Mouse (Mus musculus): ENCODE data around the gene Sgsm3. TPM values are rescaled to one million over a fixed set of nuclear protein-coding genes. Genes with fewer than 3 reads are reported as not detected.
A peak's percentile ranks its signal among the peaks of the same experiment; 100 is the strongest.

Sgsm3 gene
- polyA plus RNA-seq, 1 experiment from 2014 or later: 15.0 TPM

DNA sequence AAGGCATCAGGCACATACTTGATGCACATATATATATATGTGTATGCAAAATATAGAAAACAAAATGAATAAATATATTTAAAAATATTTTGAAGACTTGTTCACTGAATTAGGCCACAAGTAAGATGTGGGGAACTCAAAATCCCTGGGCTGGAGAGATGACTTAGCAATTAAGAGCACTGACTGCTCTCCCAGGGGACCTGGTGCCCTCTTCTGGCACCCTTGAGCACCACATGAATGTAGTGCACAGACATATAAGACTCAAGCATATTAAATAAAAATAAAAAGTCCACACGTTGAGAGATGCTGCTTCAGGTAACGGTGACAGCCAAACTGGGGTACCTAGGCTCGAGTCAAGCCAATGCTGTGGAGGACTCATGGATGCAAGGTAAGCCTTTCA is 31.7 kb upstream of the Sgsm3 start:
- 54% methylated on average over 3 of the region's 3 CpGs for WGBS
- no peak overlapping the region for H3K9ac ChIP-seq
- H3K4me3 ChIP-seq: no peak overlapping the region
- H3K36me3 ChIP-seq: no peaks in the 10 kb centered on the region
- H3K27ac ChIP-seq: no peak overlapping the region
- no peaks in the 10 kb centered on the region for H3K27me3 ChIP-seq
- H3K9me3 ChIP-seq (replicated peaks): no peaks in the 10 kb centered on the region
- ATAC-seq (replicated peaks; ENCODE audit: insufficient number of reproducible peaks, insufficient read depth, low FRiP score, low read depth): no peak
- H3K4me1 ChIP-seq (replicated peaks): peaks cover 13% of the 10 kb centered on the region
- H3K4me2 ChIP-seq: no peak overlapping the region

DNA sequence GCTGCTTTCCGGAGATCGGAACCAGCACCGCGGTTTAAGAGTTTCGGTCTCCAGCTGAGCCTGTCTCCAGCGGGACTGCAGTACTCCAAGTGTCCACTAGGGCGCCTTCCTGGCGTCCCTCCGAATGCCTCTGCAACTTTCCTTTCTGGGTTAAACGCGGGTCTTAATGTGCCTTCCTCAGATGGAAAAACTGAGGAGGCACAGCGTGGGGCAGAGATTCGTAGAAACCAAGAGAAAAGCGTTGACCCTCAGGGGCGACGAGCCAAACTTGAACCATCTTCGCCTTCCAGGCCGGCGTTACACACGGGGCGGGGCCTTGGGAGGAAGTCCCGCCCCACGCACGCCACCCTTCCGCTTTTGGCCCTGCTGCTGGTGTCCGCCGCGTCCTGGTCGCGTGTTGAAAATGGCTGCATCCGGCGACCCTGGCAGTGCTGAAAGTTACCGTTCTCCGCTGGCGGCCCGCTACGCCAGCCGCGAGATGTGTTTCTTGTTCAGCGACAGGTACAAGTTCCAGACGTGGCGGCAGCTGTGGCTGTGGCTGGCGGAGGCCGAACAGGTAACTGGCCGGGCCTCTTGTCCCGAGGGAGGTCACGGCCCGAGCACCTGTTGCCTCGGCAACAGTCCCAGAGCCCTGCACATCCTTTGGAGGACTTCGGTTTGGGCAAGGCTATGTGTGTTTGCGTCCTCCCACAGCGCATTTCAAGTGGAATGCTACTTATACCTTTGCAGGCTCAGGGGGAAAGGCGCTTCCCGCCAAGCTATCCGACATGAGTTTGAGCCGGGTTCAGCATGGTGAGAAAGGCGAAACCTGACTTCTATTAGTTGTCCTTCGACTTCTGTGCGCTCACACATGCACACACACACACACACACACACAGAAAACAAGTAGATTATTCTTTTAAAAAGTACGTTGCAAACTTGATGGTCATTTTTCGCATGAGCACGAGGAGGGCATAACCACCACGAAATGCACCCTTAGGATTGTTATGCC is 29.1 kb upstream of the Sgsm3 start, which contains the start of gene Adsl:
TSS of gene Adsl (plus strand) at position 346 of the 991 bp plus-strand sequence.
- H3K4me2 ChIP-seq: peak within 1 kb of the TSS; percentile 85
- WGBS: under 1% methylated on average over 63 of the region's 63 CpGs
- H3K27me3 ChIP-seq: no peaks in the 10 kb centered on the region
- H3K4me1 ChIP-seq (replicated peaks): peaks cover 13% of the 10 kb centered on the region
- H3K36me3 ChIP-seq: peaks cover 15% of the 10 kb centered on the region
- H3K9ac ChIP-seq: peak within 1 kb of the TSS; percentile 84
- peak within 1 kb of the TSS; percentile 96 for H3K4me3 ChIP-seq
- ATAC-seq (replicated peaks; ENCODE audit: insufficient number of reproducible peaks, insufficient read depth, low FRiP score, low read depth): peak; percentile 95
- no peaks in the 10 kb centered on the region for H3K9me3 ChIP-seq (replicated peaks)
- H3K27ac ChIP-seq: peak within 1 kb of the TSS; percentile 82

DNA sequence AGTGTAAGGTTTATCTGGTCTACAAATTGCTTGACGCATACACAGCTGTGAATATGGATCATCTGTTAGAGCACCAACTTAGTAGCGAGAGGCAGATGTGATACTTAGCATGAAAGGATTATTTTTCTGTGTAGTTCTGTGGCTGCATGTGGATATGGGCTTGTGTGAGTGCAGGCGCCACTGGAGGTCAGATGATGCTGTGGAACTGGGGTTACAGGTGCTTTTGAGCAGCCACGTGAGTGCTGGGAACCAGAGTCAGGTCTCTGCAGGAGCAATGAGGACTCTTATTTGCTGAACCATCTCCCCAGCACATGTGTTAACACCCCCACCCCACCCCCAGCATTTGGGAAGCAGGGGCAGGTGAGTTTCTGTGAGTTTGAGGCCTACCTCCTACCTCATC is 28.1 kb upstream of the Sgsm3 start:
- WGBS: 47% methylated on average over 4 of the region's 4 CpGs
- Histone ChIP-seq H3K4me1 (replicated peaks) (peaks cover 13% of the 10 kb centered on the region), H3K36me3 (peaks cover 24% of the 10 kb centered on the region), H3K4me3 (peak overlapping the region; percentile 96), H3K9me3 (replicated peaks) (no peaks in the 10 kb centered on the region), H3K27me3 (no peaks in the 10 kb centered on the region), H3K4me2 (peak overlapping the region; percentile 85), H3K27ac (no peak overlapping the region), H3K9ac (peak overlapping the region; percentile 84)
- ATAC-seq (replicated peaks; ENCODE audit: insufficient number of reproducible peaks, insufficient read depth, low FRiP score, low read depth): no peak

DNA sequence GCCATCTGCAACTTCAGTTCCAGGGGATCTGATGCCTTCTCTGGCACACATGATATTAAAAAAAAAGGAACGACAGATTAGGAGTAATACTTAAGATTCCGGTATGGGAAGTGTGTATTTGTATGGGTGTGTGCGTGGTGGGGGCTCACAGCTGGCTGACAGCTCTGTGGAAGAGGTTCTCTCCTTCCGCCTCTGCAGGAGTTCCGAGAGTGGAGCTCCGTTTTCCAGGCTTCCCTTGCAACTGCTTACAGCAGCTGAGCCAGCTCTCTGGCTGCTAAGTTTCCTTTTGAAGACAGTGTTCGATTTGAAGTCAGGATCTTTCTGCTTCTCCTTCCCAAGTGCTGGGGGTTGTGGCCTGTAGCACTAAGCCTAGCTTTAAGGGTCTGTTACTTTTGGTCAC is 27.5 kb upstream of the Sgsm3 start:
- H3K4me2 ChIP-seq: peak overlapping the region; percentile 85; the same call in 1 of the 2 replicates
- peak overlapping the region; percentile 96 for H3K4me3 ChIP-seq
- no peaks in the 10 kb centered on the region for H3K9me3 ChIP-seq (replicated peaks)
- H3K27ac ChIP-seq: no peak overlapping the region
- H3K36me3 ChIP-seq: peaks cover 30% of the 10 kb centered on the region
- no peaks in the 10 kb centered on the region for H3K27me3 ChIP-seq
- WGBS: 84% methylated on average over 7 of the region's 7 CpGs
- 0 out of 2 replicates have a peak overlapping the region, but pooled peaks have one; percentile 84 for H3K9ac ChIP-seq
- no peak for ATAC-seq (replicated peaks; ENCODE audit: insufficient number of reproducible peaks, insufficient read depth, low FRiP score, low read depth)
- H3K4me1 ChIP-seq (replicated peaks): peaks cover 13% of the 10 kb centered on the region

DNA sequence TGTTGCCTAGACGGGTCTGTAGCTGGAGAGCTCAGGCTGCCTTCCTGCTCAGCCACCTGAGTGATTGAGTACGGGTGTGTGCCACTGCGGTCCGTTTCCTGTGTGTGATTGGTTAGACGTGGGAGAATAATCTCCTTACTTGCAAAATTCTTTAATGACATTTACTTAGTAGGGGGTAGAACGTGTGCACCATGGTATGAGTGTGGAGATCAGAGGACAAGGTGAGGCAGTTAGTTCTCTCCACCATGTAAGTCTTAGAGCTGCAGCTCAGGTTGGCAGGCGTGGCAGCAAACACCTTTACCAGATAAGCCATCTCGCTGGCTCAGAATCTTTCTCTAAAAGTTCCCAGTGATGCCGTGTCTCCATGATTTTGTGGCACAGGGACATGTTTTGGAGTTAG is 23.6 kb upstream of the Sgsm3 start:
- Histone ChIP-seq H3K36me3 (peaks cover 54% of the 10 kb centered on the region), H3K4me1 (replicated peaks) (peaks cover 12% of the 10 kb centered on the region), H3K4me3 (no peak overlapping the region), H3K9ac (no peak overlapping the region), H3K4me2 (no peak overlapping the region), H3K27me3 (no peaks in the 10 kb centered on the region), H3K9me3 (replicated peaks) (no peaks in the 10 kb centered on the region), H3K27ac (no peak overlapping the region)
- 88% methylated on average over 9 of the region's 9 CpGs for WGBS
- no peak for ATAC-seq (replicated peaks; ENCODE audit: insufficient number of reproducible peaks, insufficient read depth, low FRiP score, low read depth)

DNA sequence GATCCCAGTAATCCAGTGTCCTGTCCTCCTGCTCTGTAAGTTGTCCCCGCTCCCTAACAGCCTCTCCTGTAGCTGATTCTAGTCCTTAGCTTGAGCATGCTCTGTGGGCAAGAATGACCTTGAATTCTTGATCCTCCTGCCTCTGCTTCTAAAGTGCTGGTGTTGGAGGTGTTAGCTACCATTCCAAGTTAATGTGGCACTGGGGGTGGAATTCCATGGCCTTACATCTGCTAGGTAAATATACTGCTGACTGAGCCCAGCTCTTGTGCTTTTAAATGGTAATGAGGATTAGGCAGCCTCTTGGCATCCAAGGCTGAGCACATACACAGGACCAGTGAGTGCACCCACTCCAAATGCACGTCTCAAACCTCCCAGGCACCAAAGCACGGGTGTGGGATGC is 22.7 kb upstream of the Sgsm3 start:
- H3K36me3 ChIP-seq: peaks cover 59% of the 10 kb centered on the region
- no peak overlapping the region for H3K27ac ChIP-seq
- H3K9ac ChIP-seq: no peak overlapping the region
- peaks cover 4% of the 10 kb centered on the region for H3K4me1 ChIP-seq (replicated peaks)
- WGBS: 80% methylated on average over 3 of the region's 3 CpGs
- no peak for ATAC-seq (replicated peaks; ENCODE audit: insufficient number of reproducible peaks, insufficient read depth, low FRiP score, low read depth)
- H3K9me3 ChIP-seq (replicated peaks): no peaks in the 10 kb centered on the region
- H3K4me3 ChIP-seq: no peak overlapping the region
- no peak overlapping the region for H3K4me2 ChIP-seq
- H3K27me3 ChIP-seq: no peaks in the 10 kb centered on the region

DNA sequence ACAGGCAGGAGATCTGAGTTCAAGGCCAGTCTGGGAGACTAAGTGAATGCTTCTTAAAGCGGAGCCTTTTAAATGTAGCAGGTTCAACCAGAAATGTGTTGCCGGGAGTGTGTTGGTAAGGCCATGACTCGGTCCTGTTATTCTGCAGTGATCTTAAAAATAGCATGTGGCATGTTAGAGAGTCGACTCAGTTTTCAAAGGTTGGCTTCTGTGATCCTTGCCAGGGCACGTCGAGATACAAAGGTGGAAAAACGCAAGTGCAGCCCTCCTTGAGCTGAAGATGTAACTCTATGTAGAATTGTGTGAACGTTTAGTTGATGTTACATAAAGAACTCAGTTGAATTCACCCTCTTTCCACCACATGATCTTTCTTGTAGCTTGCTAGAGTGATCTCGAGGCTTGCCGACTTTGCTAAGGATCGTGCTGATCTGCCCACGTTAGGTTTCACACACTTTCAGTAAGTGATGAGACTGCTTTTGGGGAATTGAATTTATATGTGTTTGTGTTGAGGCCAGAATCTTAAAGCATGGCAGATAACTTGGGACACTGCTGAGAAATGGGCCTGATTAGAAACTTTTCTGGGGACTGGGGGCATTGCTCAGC is 21.6 kb upstream of the Sgsm3 start:
- WGBS: 87% methylated on average over 12 of the region's 12 CpGs
- no peaks in the 10 kb centered on the region for H3K27me3 ChIP-seq
- no peak overlapping the region for H3K4me3 ChIP-seq
- no peak for ATAC-seq (replicated peaks; ENCODE audit: insufficient number of reproducible peaks, insufficient read depth, low FRiP score, low read depth)
- no peak overlapping the region for H3K27ac ChIP-seq
- peaks cover 69% of the 10 kb centered on the region for H3K36me3 ChIP-seq
- H3K9ac ChIP-seq: no peak overlapping the region
- H3K9me3 ChIP-seq (replicated peaks): no peaks in the 10 kb centered on the region
- H3K4me1 ChIP-seq (replicated peaks): no peaks in the 10 kb centered on the region
- no peak overlapping the region for H3K4me2 ChIP-seq

DNA sequence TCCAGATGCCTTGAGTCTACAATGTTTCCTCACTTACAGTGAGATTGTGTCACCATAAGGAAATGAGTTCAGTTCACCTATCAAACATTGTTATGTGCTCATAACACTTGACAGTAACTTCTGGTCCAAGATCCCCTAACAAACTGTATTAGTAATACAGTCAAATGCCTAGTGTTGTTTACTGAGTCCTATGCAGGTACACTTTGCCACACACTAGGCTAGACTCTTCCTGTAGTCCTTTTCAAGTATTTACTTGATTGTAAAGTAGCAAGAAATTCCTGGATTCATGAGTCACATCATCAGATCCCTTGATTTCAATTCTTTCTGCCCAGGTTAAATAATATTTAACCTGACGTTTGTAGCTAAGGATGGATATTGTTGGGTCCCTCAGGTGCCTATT is 8.2 kb upstream of the Sgsm3 start:
- H3K9ac ChIP-seq: no peak overlapping the region
- peaks cover 57% of the 10 kb centered on the region for H3K36me3 ChIP-seq
- H3K4me1 ChIP-seq (replicated peaks): no peaks in the 10 kb centered on the region
- H3K27me3 ChIP-seq: no peaks in the 10 kb centered on the region
- no peak for ATAC-seq (replicated peaks; ENCODE audit: insufficient number of reproducible peaks, insufficient read depth, low FRiP score, low read depth)
- no peaks in the 10 kb centered on the region for H3K9me3 ChIP-seq (replicated peaks)
- no peak overlapping the region for H3K4me2 ChIP-seq
- 71% methylated on average over 1 of the region's 1 CpGs for WGBS
- H3K27ac ChIP-seq: no peak overlapping the region
- no peak overlapping the region for H3K4me3 ChIP-seq

DNA sequence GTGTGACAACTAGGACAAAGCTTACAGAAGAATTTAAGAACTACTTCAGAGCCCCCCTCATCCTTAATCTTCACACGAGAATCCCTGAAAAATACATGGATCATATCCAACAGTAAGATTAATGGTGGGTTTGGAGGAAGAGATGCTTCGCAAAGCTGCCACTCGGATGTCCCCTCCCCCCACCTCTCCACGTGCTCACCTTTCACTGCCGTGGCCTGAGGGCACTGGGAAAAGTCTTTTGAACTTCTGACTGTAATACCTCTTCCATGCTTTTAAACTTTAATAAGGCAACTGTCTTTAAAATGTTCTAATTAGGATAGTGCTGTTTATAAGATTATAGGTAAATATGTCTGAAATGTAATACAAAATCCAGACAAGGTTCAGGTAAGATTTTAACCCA is 3.3 kb upstream of the Sgsm3 start:
- Histone ChIP-seq H3K4me2 (no peak overlapping the region), H3K4me3 (no peak overlapping the region), H3K27me3 (no peaks in the 10 kb centered on the region), H3K27ac (no peak overlapping the region), H3K4me1 (replicated peaks) (peaks cover 3% of the 10 kb centered on the region; the same call in 1 of the 2 replicates), H3K36me3 (peaks cover 14% of the 10 kb centered on the region), H3K9ac (no peak overlapping the region), H3K9me3 (replicated peaks) (no peaks in the 10 kb centered on the region)
- WGBS: 53% methylated on average over 5 of the region's 5 CpGs
- no peak for ATAC-seq (replicated peaks; ENCODE audit: insufficient number of reproducible peaks, insufficient read depth, low FRiP score, low read depth)

DNA sequence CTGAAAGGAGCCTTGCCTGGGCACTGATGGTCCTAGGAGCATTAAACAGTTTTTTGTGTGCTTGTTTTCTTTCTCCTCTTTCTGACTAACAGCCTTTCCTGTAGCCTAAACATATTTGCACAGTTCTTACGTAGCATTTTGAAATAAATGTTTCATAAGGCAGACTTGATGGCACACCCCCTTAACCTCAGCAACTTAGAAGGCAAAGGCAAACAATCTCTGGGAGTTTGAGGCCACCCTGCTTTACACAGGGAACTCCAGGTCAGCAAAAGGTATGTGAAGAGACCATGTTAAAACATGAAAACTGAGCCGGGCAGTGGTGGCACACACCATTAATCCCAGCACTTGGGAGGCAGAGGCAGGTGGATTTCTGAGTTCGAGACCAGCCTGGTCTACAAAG is 1.9 kb upstream of the Sgsm3 start:
- H3K9me3 ChIP-seq (replicated peaks): no peaks in the 10 kb centered on the region
- H3K27me3 ChIP-seq: no peaks in the 10 kb centered on the region
- H3K4me1 ChIP-seq (replicated peaks): peaks cover 3% of the 10 kb centered on the region; the same call in 1 of the 2 replicates
- no peak overlapping the region for H3K9ac ChIP-seq
- 78% methylated on average over 3 of the region's 3 CpGs for WGBS
- no peak overlapping the region for H3K4me2 ChIP-seq
- no peak overlapping the region for H3K4me3 ChIP-seq
- H3K27ac ChIP-seq: no peak overlapping the region
- ATAC-seq (replicated peaks; ENCODE audit: insufficient number of reproducible peaks, insufficient read depth, low FRiP score, low read depth): no peak
- peaks cover under 1% of the 10 kb centered on the region; the same call in 1 of the 2 replicates for H3K36me3 ChIP-seq

DNA sequence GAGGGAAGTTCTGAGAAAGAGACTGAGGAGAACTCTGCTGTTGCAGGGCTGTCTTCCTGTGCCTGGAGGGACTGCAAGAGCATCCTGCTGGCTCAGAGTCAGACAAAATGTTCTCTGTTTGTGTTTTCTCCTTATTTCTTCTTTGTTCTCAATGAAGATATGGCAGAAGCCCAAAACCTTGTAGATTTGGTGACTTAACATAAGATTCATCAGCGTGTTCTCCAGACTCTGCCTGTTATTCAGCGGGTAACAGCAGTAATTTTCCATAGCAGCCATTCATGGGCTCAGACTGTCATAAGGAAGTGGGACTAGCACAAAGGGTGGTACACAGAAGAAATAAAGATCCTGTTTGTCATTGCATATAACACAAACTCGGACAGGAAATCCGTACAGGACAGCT is 2.0 kb downstream of the Sgsm3 start:
- H3K36me3 ChIP-seq: no peaks in the 10 kb centered on the region
- peak overlapping the region; percentile 22; the same call in 1 of the 2 replicates for H3K27ac ChIP-seq
- no peaks in the 10 kb centered on the region for H3K9me3 ChIP-seq (replicated peaks)
- WGBS: 54% methylated on average over 4 of the region's 4 CpGs
- H3K9ac ChIP-seq: no peak overlapping the region
- no peak for ATAC-seq (replicated peaks; ENCODE audit: insufficient number of reproducible peaks, insufficient read depth, low FRiP score, low read depth)
- H3K4me2 ChIP-seq: no peak overlapping the region
- no peak overlapping the region for H3K4me3 ChIP-seq
- H3K27me3 ChIP-seq: no peaks in the 10 kb centered on the region
- peaks cover 3% of the 10 kb centered on the region; the same call in 1 of the 2 replicates for H3K4me1 ChIP-seq (replicated peaks)

Data from heart, embryonic 15.5 days (tissue).